Mouse (Mus musculus): ENCODE measurements at regions not wholly inside any gene's neighbourhood (a gene's known extent, or its start where the extent isn't known, plus 50 kb on each side); places are given as distances from the start of the nearest gene placed in this dataset.
A peak's percentile ranks its signal among the peaks of the same experiment; 100 is the strongest.

- Histone ChIP-seq H3K27ac (ENCODE audit: insufficient read depth, low read length) (no peak overlapping the region), H3K27me3 (ENCODE audit: control insufficient read depth, insufficient read depth, low read length) (no peaks in the 10 kb centered on the region; the same call in 1 of the 2 replicates), H3K4me1 (ENCODE audit: control insufficient read depth, insufficient read depth, low read length) (no peaks in the 10 kb centered on the region; the same call in 1 of the 2 replicates), H3K4me3 (replicated peaks; ENCODE audit: insufficient read depth, low read depth, low read length) (no peak overlapping the region)
- no peak for DNase-seq
- 49% methylated on average over 3 of the region's 3 CpGs for WGBS
- TF ChIP-seq CTCF (IDR thresholded peaks at IDR 0.05; ENCODE audit: borderline replicate concordance, insufficient read depth, low read depth, low read length) (no peak), POLR2A (IDR thresholded peaks at IDR 0.05; ENCODE audit: borderline replicate concordance, insufficient read depth, low read length) (no peak)
Observed at GRCm38 (mm10) chr8:116334772-116335171, 170.0 kb upstream of the Dynlrb2 start.

GRCm38 (mm10) chr8:116334101-116334500, 170.7 kb upstream of the Dynlrb2 start:
- no peaks in the 10 kb centered on the region; the same call in 1 of the 2 replicates for H3K27me3 ChIP-seq (ENCODE audit: control insufficient read depth, insufficient read depth, low read length)
- DNase-seq = peak in 1 of 2 experiments; percentile 5
- TF ChIP-seq CTCF (IDR thresholded peaks at IDR 0.05; ENCODE audit: borderline replicate concordance, insufficient read depth, low read depth, low read length) (no peak), POLR2A (IDR thresholded peaks at IDR 0.05; ENCODE audit: borderline replicate concordance, insufficient read depth, low read length) (no peak)
- WGBS = 56% methylated on average over 3 of the region's 3 CpGs
- no peak overlapping the region for H3K4me3 ChIP-seq (replicated peaks; ENCODE audit: insufficient read depth, low read depth, low read length)
- no peak overlapping the region for H3K27ac ChIP-seq (ENCODE audit: insufficient read depth, low read length)
- H3K4me1 ChIP-seq (ENCODE audit: control insufficient read depth, insufficient read depth, low read length) = no peaks in the 10 kb centered on the region; the same call in 1 of the 2 replicates

GRCm38 (mm10) chr8:116320014-116320680, 184.6 kb upstream of the Dynlrb2 start:
- H3K27ac ChIP-seq (ENCODE audit: insufficient read depth, low read length) = no peak overlapping the region
- H3K27me3 ChIP-seq (ENCODE audit: control insufficient read depth, insufficient read depth, low read length) = no peaks in the 10 kb centered on the region
- 79% methylated on average over 13 of the region's 13 CpGs for WGBS
- no peaks in the 10 kb centered on the region for H3K4me1 ChIP-seq (ENCODE audit: control insufficient read depth, insufficient read depth, low read length)
- TF ChIP-seq CTCF (IDR thresholded peaks at IDR 0.05; ENCODE audit: borderline replicate concordance, insufficient read depth, low read depth, low read length) (no peak), POLR2A (IDR thresholded peaks at IDR 0.05; ENCODE audit: borderline replicate concordance, insufficient read depth, low read length) (no peak)
- no peak for DNase-seq
- no peak overlapping the region for H3K4me3 ChIP-seq (replicated peaks; ENCODE audit: insufficient read depth, low read depth, low read length)

GRCm38 (mm10) chr8:116315410-116315809, 189.4 kb upstream of the Dynlrb2 start:
- Histone ChIP-seq H3K4me3 (replicated peaks; ENCODE audit: insufficient read depth, low read depth, low read length) (no peak overlapping the region), H3K27me3 (ENCODE audit: control insufficient read depth, insufficient read depth, low read length) (no peaks in the 10 kb centered on the region), H3K27ac (ENCODE audit: insufficient read depth, low read length) (no peak overlapping the region), H3K4me1 (ENCODE audit: control insufficient read depth, insufficient read depth, low read length) (no peaks in the 10 kb centered on the region)
- DNase-seq = no peak
- TF ChIP-seq POLR2A (IDR thresholded peaks at IDR 0.05; ENCODE audit: borderline replicate concordance, insufficient read depth, low read length) (no peak), CTCF (IDR thresholded peaks at IDR 0.05; ENCODE audit: borderline replicate concordance, insufficient read depth, low read depth, low read length) (no peak)
- 70% methylated on average over 5 of the region's 5 CpGs for WGBS

GRCm38 (mm10) chr8:116314429-116315092, 190.2 kb upstream of the Dynlrb2 start:
- Histone ChIP-seq H3K27ac (ENCODE audit: insufficient read depth, low read length) (no peak overlapping the region), H3K27me3 (ENCODE audit: control insufficient read depth, insufficient read depth, low read length) (no peaks in the 10 kb centered on the region), H3K4me1 (ENCODE audit: control insufficient read depth, insufficient read depth, low read length) (no peaks in the 10 kb centered on the region), H3K4me3 (replicated peaks; ENCODE audit: insufficient read depth, low read depth, low read length) (no peak overlapping the region)
- TF ChIP-seq POLR2A (IDR thresholded peaks at IDR 0.05; ENCODE audit: borderline replicate concordance, insufficient read depth, low read length) (no peak), CTCF (IDR thresholded peaks at IDR 0.05; ENCODE audit: borderline replicate concordance, insufficient read depth, low read depth, low read length) (no peak)
- DNase-seq = no peak
- 88% methylated on average over 12 of the region's 12 CpGs for WGBS

- H3K27me3 ChIP-seq (ENCODE audit: control insufficient read depth, insufficient read depth, low read length) = no peaks in the 10 kb centered on the region
- TF ChIP-seq POLR2A (IDR thresholded peaks at IDR 0.05; ENCODE audit: borderline replicate concordance, insufficient read depth, low read length) (no peak), CTCF (IDR thresholded peaks at IDR 0.05; ENCODE audit: borderline replicate concordance, insufficient read depth, low read depth, low read length) (no peak)
- WGBS = 16% methylated on average over 7 of the region's 7 CpGs
- no peak overlapping the region for H3K4me3 ChIP-seq (replicated peaks; ENCODE audit: insufficient read depth, low read depth, low read length)
- DNase-seq = peak; percentile 86 to 94
- H3K27ac ChIP-seq (ENCODE audit: insufficient read depth, low read length) = peak overlapping the region; percentile 90
- H3K4me1 ChIP-seq (ENCODE audit: control insufficient read depth, insufficient read depth, low read length) = peaks cover 20% of the 10 kb centered on the region; the same call in 1 of the 2 replicates
Observed at GRCm38 (mm10) chr8:116298891-116299290, 205.9 kb upstream of the Dynlrb2 start.

GRCm38 (mm10) chr8:116290671-116291245, 214.0 kb upstream of the Dynlrb2 start:
- no peaks in the 10 kb centered on the region for H3K27me3 ChIP-seq (ENCODE audit: control insufficient read depth, insufficient read depth, low read length)
- TF ChIP-seq POLR2A (IDR thresholded peaks at IDR 0.05; ENCODE audit: borderline replicate concordance, insufficient read depth, low read length) (no peak), CTCF (IDR thresholded peaks at IDR 0.05; ENCODE audit: borderline replicate concordance, insufficient read depth, low read depth, low read length) (no peak)
- H3K4me1 ChIP-seq (ENCODE audit: control insufficient read depth, insufficient read depth, low read length) = no peaks in the 10 kb centered on the region
- no peak for DNase-seq
- no peak overlapping the region for H3K27ac ChIP-seq (ENCODE audit: insufficient read depth, low read length)
- H3K4me3 ChIP-seq (replicated peaks; ENCODE audit: insufficient read depth, low read depth, low read length) = no peak overlapping the region
- WGBS = 90% methylated on average over 6 of the region's 6 CpGs

Measured in cerebellum, adult 2 months (tissue).